ENCODE assay signal across 12 mouse cellular contexts in the genomic region with DNA sequence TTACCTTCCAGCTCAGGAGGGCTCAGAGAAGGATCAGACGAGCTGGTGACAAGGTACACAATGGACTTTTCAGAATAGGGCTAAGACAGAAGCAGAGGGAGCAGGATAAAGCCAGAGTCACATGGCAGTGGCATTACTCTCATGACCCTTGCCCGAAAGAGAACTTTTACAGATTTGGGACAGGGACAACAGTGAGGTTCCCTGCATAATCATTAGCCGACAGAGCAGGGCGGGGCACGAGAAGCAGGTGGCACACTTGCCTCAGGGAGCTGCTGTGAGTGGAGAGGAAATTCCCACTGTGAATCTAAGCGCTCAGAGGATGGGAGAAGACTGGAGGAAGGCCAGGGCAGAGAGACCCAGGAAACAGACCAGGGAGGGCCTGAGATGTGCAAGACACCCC. TPM values are rescaled to one million over a fixed set of nuclear protein-coding genes. Genes with fewer than 3 reads are reported as not detected.
DNase-seq lines count a peak whose midpoint lies in the region; ATAC-seq and TF ChIP-seq lines count a peak whose summit lies in the region.
"Had no signal": no experiment of that assay in that cellular context is flagged by ENCODE, and none has a peak within 500 bp of the region (broad histone marks: within the 10 kb centered on the region; RNA-seq: fewer than 3 reads in every experiment).

No protein-coding gene starts in this region.

- H3K36me3 ChIP-seq in lung, postnatal 0 days (ENCODE audit: insufficient read depth, low read length), result no peaks in the 10 kb centered on the region; the same call in 1 of the 2 replicates
- H3K36me3 ChIP-seq in intestine, postnatal 0 days (ENCODE audit: control insufficient read depth, insufficient read depth), result peaks cover 6% of the 10 kb centered on the region

- no peak for TF ChIP-seq CTCF in lung, postnatal 0 days (IDR thresholded peaks at IDR 0.05)
- peak; percentile 6; the same call in 1 of the 2 replicates for TF ChIP-seq CTCF in intestine, postnatal 0 days (IDR thresholded peaks at IDR 0.05; ENCODE audit: low read depth)

- no peaks in the 10 kb centered on the region for H3K9me3 ChIP-seq in lung, postnatal 0 days (ENCODE audit: low read length)
- no peaks in the 10 kb centered on the region for H3K9me3 ChIP-seq in intestine, postnatal 0 days (ENCODE audit: control insufficient read depth)
- H3K9me3 ChIP-seq: midbrain, embryonic 12.5 days had no signal

- H3K4me2 ChIP-seq in lung, postnatal 0 days (replicated peaks; ENCODE audit: low read depth, low read length), result no peak overlapping the region
- peak overlapping the region; percentile 30 for H3K4me2 ChIP-seq in intestine, postnatal 0 days (replicated peaks; ENCODE audit: low read depth)
- H3K4me2 ChIP-seq: midbrain, embryonic 12.5 days had no signal

- no peak overlapping the region for H3K4me3 ChIP-seq in lung, postnatal 0 days (ENCODE audit: low read depth, low read length)
- H3K4me3 ChIP-seq in intestine, postnatal 0 days (ENCODE audit: low read depth, low read length), result no peak overlapping the region
- H3K4me3 ChIP-seq: erythroblast, embryonic 14.5 days; midbrain, embryonic 12.5 days had no signal

- 49% methylated on average over 6 of the region's 6 CpGs for WGBS in lung, postnatal 0 days
- WGBS in intestine, postnatal 0 days, result 36% methylated on average over 6 of the region's 6 CpGs

- H3K27ac ChIP-seq in lung, postnatal 0 days (ENCODE audit: low read length), result peak overlapping the region; percentile 26; the same call in 1 of the 2 replicates
- H3K27ac ChIP-seq in intestine, postnatal 0 days (ENCODE audit: low read depth, low read length), result no peak overlapping the region
- H3K27ac ChIP-seq: midbrain, embryonic 12.5 days had no signal

- TF ChIP-seq EP300 in lung, postnatal 0 days (IDR thresholded peaks at IDR 0.05), result no peak

- no peak for ATAC-seq in lung, postnatal 0 days
- ATAC-seq in intestine, postnatal 0 days, result peak; percentile 71
- no peak for ATAC-seq in inflammation-experienced regulatory T-cells, adult 6 months

- H3K4me1 ChIP-seq in lung, postnatal 0 days (ENCODE audit: insufficient read depth, low read depth, low read length), result no peaks in the 10 kb centered on the region
- H3K4me1 ChIP-seq in intestine, postnatal 0 days (replicated peaks; ENCODE audit: control insufficient read depth, insufficient read depth, low read length), result no peaks in the 10 kb centered on the region
- H3K4me1 ChIP-seq: midbrain, embryonic 12.5 days had no signal

- DNase-seq in lung, postnatal 0 days (ENCODE audit: low spot score), result no peak
- DNase-seq in lung, adult 18-20 months, result no peak
- DNase-seq in kidney, postnatal 14 days, result peak; percentile 67
- DNase-seq in cerebellum, adult 9-11 months, result no peak
- no peak for DNase-seq in layer of hippocampus, postnatal 25 days (ENCODE audit: extremely low spot score in 1 of 2, low spot score in 1 of 2)
- DNase-seq: cerebellum, adult 11 months; lung, adult 2 months had no signal

- no peaks in the 10 kb centered on the region for H3K27me3 ChIP-seq in lung, postnatal 0 days (replicated peaks; ENCODE audit: insufficient read depth, low read length)
- no peaks in the 10 kb centered on the region for H3K27me3 ChIP-seq in intestine, postnatal 0 days (replicated peaks; ENCODE audit: control insufficient read depth, insufficient read depth, low read length)
- H3K27me3 ChIP-seq: midbrain, embryonic 12.5 days had no signal

- no peak overlapping the region for H3K9ac ChIP-seq in lung, postnatal 0 days (replicated peaks; ENCODE audit: low read depth)
- no peak overlapping the region for H3K9ac ChIP-seq in intestine, postnatal 0 days (ENCODE audit: low read depth, low read length)
- H3K9ac ChIP-seq: midbrain, embryonic 12.5 days had no signal

RNA-seq across cellular contexts. Expression of gene Zfp740, which starts 14.2 kb away (rescaled TPM):
- polyA plus RNA-seq in lung, postnatal 0 days (2015; fragmentation: Nextera tagmentation; extraction: Ambion mirVana), result 31.9 and 33.9 TPM in 2 replicates
- polyA plus RNA-seq in intestine, postnatal 0 days (2015; fragmentation: Nextera tagmentation; extraction: Ambion mirVana), result 14.1 and 16.0 TPM in 2 replicates
- 10 to 100 TPM; 66.6 to 70.2 TPM for total RNA-seq in layer of hippocampus, postnatal 25 days (2021)
- polyA plus RNA-seq in inflammation-experienced regulatory T-cells, adult 6 months (2017; shearing (Covaris generic)), result 10 to 100 TPM; 20.3 to 33.3 (median 25.5) TPM

RNA-seq across cellular contexts. Expression of gene Csad, which starts 15.6 kb away (rescaled TPM):
- polyA plus RNA-seq in lung, postnatal 0 days (2015; fragmentation: Nextera tagmentation; extraction: Ambion mirVana), result 71.0 and 76.9 TPM in 2 replicates
- polyA plus RNA-seq in intestine, postnatal 0 days (2015; fragmentation: Nextera tagmentation; extraction: Ambion mirVana), result 22.8 and 26.8 TPM in 2 replicates
- total RNA-seq in layer of hippocampus, postnatal 25 days (2021), result 10 to 100 TPM; 32.5 to 38.4 TPM
- polyA plus RNA-seq in inflammation-experienced regulatory T-cells, adult 6 months (2017; shearing (Covaris generic)), result 10 to 100 TPM in 2 of 3 experiments, 1 to 10 TPM in 1; 5.0 to 14.6 (median 14.0) TPM

RNA-seq across cellular contexts. Expression of gene Soat2, which starts 38.6 kb away (rescaled TPM):
- 0.08 and 0.16 TPM in 2 replicates for polyA plus RNA-seq in lung, postnatal 0 days (2015; fragmentation: Nextera tagmentation; extraction: Ambion mirVana)
- polyA plus RNA-seq in intestine, postnatal 0 days (2015; fragmentation: Nextera tagmentation; extraction: Ambion mirVana), result 52.7 and 56.7 TPM in 2 replicates
- total RNA-seq in layer of hippocampus, postnatal 25 days (2021), result not detected
- 1 to 10 TPM in 2 of 3 experiments, under 1 TPM in 1; 0.94 to 4.9 (median 1.3) TPM for polyA plus RNA-seq in inflammation-experienced regulatory T-cells, adult 6 months (2017; shearing (Covaris generic))

RNA-seq across cellular contexts. Expression of gene Itgb7, which starts 42.9 kb away (rescaled TPM):
- 3.6 and 4.3 TPM in 2 replicates for polyA plus RNA-seq in lung, postnatal 0 days (2015; fragmentation: Nextera tagmentation; extraction: Ambion mirVana)
- polyA plus RNA-seq in intestine, postnatal 0 days (2015; fragmentation: Nextera tagmentation; extraction: Ambion mirVana), result 2.6 and 2.9 TPM in 2 replicates
- total RNA-seq in layer of hippocampus, postnatal 25 days (2021), result 1 to 10 TPM; 2.0 to 2.3 TPM
- 100 to 1,000 TPM; 364 to 513 (median 397) TPM for polyA plus RNA-seq in inflammation-experienced regulatory T-cells, adult 6 months (2017; shearing (Covaris generic))

RNA-seq across cellular contexts. Expression of gene Igfbp6, which starts 44.7 kb away (rescaled TPM):
- 109 and 123 TPM in 2 replicates for polyA plus RNA-seq in lung, postnatal 0 days (2015; fragmentation: Nextera tagmentation; extraction: Ambion mirVana)
- 27.8 and 29.1 TPM in 2 replicates for polyA plus RNA-seq in intestine, postnatal 0 days (2015; fragmentation: Nextera tagmentation; extraction: Ambion mirVana)
- total RNA-seq in layer of hippocampus, postnatal 25 days (2021), result 10 to 100 TPM in 1 of 2 experiments, 1 to 10 TPM in 1; 8.0 to 11.1 TPM
- under 1 TPM in 1 of 3 experiments, not detected in 2; 0.33 TPM for polyA plus RNA-seq in inflammation-experienced regulatory T-cells, adult 6 months (2017; shearing (Covaris generic))
- total RNA-seq: granulocyte monocyte progenitor cell, adult 5-6 weeks had no signal
